Mouse (Mus musculus) kidney, embryonic 16.5 days (tissue): ENCODE results near the gene Sec31a. TPM values are rescaled to one million over a fixed set of nuclear protein-coding genes. Genes with fewer than 3 reads are reported as not detected.
"Not testable (repeated sequence)": the region's sequence is repeated elsewhere in the genome, so short reads cannot be mapped to it uniquely, and the experiment has no call there.

Source experiments
- ATAC-seq: fragments of 200-750 bp; cut with Nextera tagmentation; 2 replicates; pipeline ENCODE4 v1.8.0; 2017; ENCODE audit warnings: moderate TSS enrichment; ENCODE audit not compliant: low FRiP score, low TSS enrichment
- H3K27ac ChIP-seq: fragments of 300-500 bp; sonication (generic); 2 replicates; pipeline ENCODE4 v1.5.1; 2014; ENCODE audit warnings: low read length
- H3K27me3 ChIP-seq: fragments of 300-500 bp; sonication (generic); 2 replicates; pipeline ENCODE4 v1.6.1; 2014; ENCODE audit warnings: low read length, control low read depth, mixed read lengths; ENCODE audit not compliant: insufficient read depth
- H3K36me3 ChIP-seq: fragments of 300-500 bp; sonication (generic); 2 replicates; pipeline ENCODE4 v1.6.1; 2014; ENCODE audit warnings: low read length, control low read depth, mixed read lengths; ENCODE audit not compliant: insufficient read depth
- H3K4me1 ChIP-seq: fragments of 300-500 bp; sonication (generic); 2 replicates; pipeline ENCODE4 v1.6.1; 2014; ENCODE audit warnings: low read length, control low read depth, mixed read lengths; ENCODE audit not compliant: insufficient read depth
- H3K4me2 ChIP-seq: fragments of 300-500 bp; sonication (generic); replicated peaks from 2 replicates; pipeline ENCODE4 v1.6.1; 2014; ENCODE audit warnings: low read depth, low read length
- H3K4me3 ChIP-seq: fragments of 300-500 bp; sonication (generic); 2 replicates; pipeline ENCODE4 v1.5.1; 2014; ENCODE audit warnings: mild to moderate bottlenecking, low read length
- H3K9ac ChIP-seq: fragments of 300-500 bp; sonication (generic); replicated peaks from 2 replicates; pipeline ENCODE4 v1.6.1; 2014; ENCODE audit warnings: low read length
- H3K9me3 ChIP-seq: fragments of 300-500 bp; sonication (generic); 2 replicates; pipeline ENCODE4 v1.6.1; 2016; ENCODE audit warnings: low read length, control low read depth
- whole genome bisulfite sequencing: fragments of 180-500 bp; shearing (Covaris S2); extraction: QIAGEN DNeasy Blood & Tissue Kit; methylation state at CpG from one replicate; pipeline ENCODE4 v1.1.7; 2014; 5-methylcytosine and 5-hydroxymethylcytosine counted together
- polyA plus RNA-seq: library from polyadenylated mRNA; unstranded; fragments of >200 nt; fragmentation: Nextera tagmentation; extraction: Ambion mirVana; gene quantifications from 2 replicates; pipeline ENCODE4 v1.2.1, GENCODE M21; 2015

Sec31a gene
- polyA plus RNA-seq, 1 experiment from 2014 or later, result 174 TPM

- peaks cover 35% of the 10 kb centered on the region for H3K4me1 ChIP-seq
- H3K9me3 ChIP-seq, result no peaks in the 10 kb centered on the region
- H3K27me3 ChIP-seq, result no peaks in the 10 kb centered on the region
- peak overlapping the region; percentile 90 for H3K4me3 ChIP-seq
- peaks cover 25% of the 10 kb centered on the region for H3K36me3 ChIP-seq
- H3K27ac ChIP-seq, result peak overlapping the region; percentile 93
- peak overlapping the region; percentile 89 for H3K9ac ChIP-seq
- under 1% methylated on average over 53 of the region's 53 CpGs for WGBS
- H3K4me2 ChIP-seq, result peak overlapping the region; percentile 91
- peak; percentile 99 for ATAC-seq
These were observed 13.5 kb upstream of the Sec31a start for GRCm38 (mm10) chr5:100429344-100430075.

GRCm38 (mm10) chr5:100428734-100429343, 12.8 kb upstream of the Sec31a start:
- ATAC-seq, result peak; percentile 52
- peak overlapping the region; percentile 90 for H3K4me3 ChIP-seq
- H3K27ac ChIP-seq, result peak overlapping the region; percentile 90
- peak overlapping the region; percentile 91 for H3K4me2 ChIP-seq
- H3K27me3 ChIP-seq, result no peaks in the 10 kb centered on the region
- under 1% methylated on average over 20 of the region's 20 CpGs for WGBS
- peaks cover 31% of the 10 kb centered on the region for H3K36me3 ChIP-seq
- H3K9me3 ChIP-seq, result no peaks in the 10 kb centered on the region
- peaks cover 42% of the 10 kb centered on the region for H3K4me1 ChIP-seq
- peak overlapping the region; percentile 89 for H3K9ac ChIP-seq

DNA sequence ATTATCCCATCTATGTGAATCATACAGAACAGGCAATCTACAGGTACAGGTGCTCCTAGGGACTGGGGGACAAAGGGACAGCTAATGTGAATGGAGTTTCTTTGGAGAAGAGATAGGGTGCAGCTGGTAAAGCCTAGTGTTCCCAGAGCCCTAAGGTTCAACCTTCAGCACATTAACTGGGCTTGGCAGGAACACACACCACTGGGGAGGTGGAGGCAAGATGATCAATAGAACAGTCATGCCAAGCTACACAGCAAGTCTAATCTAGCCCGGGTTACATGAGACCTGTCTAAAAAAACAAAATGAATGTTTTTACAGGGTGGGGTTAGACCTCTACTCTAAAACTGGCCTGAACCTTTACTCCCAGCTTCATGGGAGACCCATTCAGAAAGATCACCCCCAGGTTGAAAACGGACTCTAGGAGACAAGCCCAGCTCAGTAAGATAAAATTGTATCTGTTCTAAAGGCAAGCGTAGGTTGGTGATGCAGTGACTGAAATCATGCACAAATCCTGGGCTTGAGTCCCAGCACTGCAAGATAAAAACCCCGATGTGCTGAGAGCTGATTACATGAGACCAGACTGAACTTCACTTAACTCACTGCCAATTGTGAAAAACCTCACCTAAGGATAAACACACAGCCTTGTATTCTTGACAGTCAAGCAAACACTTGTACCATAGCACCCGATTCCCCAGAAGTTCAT, 12.1 kb upstream of the Sec31a start:
- 0 out of 2 replicates have a peak overlapping the region, but pooled peaks have one; percentile 9 for H3K27ac ChIP-seq
- peak overlapping the region; percentile 90 for H3K4me3 ChIP-seq
- no peak for ATAC-seq
- 3% methylated on average over 5 of the region's 5 CpGs for WGBS
- no peaks in the 10 kb centered on the region for H3K27me3 ChIP-seq
- no peaks in the 10 kb centered on the region for H3K9me3 ChIP-seq
- H3K4me1 ChIP-seq, result peaks cover 48% of the 10 kb centered on the region
- peak overlapping the region; percentile 91 for H3K4me2 ChIP-seq
- peak overlapping the region; percentile 89 for H3K9ac ChIP-seq
- H3K36me3 ChIP-seq, result peaks cover 34% of the 10 kb centered on the region

DNA sequence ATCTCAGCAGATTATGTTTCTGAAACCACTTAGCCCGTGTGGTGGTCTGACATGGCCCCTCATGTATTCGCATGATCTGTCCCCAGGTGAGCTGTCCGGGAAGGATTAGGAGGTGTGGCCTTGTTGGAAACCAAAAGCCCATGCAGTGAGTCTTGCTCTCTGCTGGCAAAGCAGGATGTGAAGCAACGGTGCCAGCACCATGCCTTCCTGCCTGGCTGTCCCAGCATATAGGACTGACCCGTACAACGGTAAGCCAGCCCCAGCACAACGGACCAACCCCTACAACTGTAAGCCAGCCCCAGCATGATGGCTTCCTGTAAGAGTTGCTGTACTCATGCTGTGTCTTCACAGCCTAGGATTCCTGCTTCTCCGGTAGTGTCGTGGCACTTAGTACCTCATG, 11.2 kb upstream of the Sec31a start:
- Histone ChIP-seq H3K27ac (no peak overlapping the region), H3K4me2 (peak overlapping the region; percentile 91), H3K36me3 (peaks cover 40% of the 10 kb centered on the region), H3K27me3 (no peaks in the 10 kb centered on the region), H3K9ac (peak overlapping the region; percentile 89), H3K9me3 (no peaks in the 10 kb centered on the region), H3K4me3 (peak overlapping the region; percentile 90), H3K4me1 (peaks cover 55% of the 10 kb centered on the region)
- ATAC-seq, result no peak
- 38% methylated on average over 9 of the region's 9 CpGs for WGBS

DNA sequence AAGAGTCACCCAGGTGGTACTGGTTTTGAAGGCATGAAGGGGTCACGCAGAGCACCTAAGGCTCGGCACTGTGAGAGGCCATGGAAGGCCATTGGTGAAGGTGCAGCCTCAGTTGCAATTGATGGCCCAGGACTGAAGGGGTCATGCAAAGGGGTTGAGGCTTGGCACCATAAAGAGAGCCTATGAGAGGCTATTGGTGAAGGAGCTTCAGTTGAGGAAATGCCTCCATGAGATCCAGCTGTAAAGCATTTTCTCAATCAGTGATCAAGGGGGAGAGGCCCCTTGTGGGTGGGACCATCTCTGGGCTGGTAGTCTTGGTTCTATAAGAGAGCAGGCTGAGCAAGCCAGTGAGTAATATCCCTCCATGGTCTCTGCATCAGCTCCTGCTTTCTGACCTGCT, 9.8 kb upstream of the Sec31a start:
- 69% methylated on average over 2 of the region's 2 CpGs for WGBS
- not testable (repeated sequence) for ATAC-seq, H3K27ac ChIP-seq, H3K4me2 ChIP-seq, H3K9ac ChIP-seq, H3K9me3 ChIP-seq, H3K27me3 ChIP-seq, H3K4me3 ChIP-seq
- Histone ChIP-seq H3K36me3 (peaks cover 52% of the 10 kb centered on the region), H3K4me1 (peaks cover 55% of the 10 kb centered on the region)

GRCm38 (mm10) chr5:100424252-100424651, 8.2 kb upstream of the Sec31a start:
- peaks cover 68% of the 10 kb centered on the region for H3K36me3 ChIP-seq
- no peaks in the 10 kb centered on the region for H3K27me3 ChIP-seq
- no peak for ATAC-seq
- H3K9ac ChIP-seq, result peak overlapping the region; percentile 42
- H3K4me1 ChIP-seq, result peaks cover 49% of the 10 kb centered on the region
- H3K9me3 ChIP-seq, result no peaks in the 10 kb centered on the region
- peak overlapping the region; percentile 25 for H3K4me2 ChIP-seq
- peak overlapping the region; percentile 25 for H3K4me3 ChIP-seq
- WGBS, result 79% methylated on average over 3 of the region's 3 CpGs
- no peak overlapping the region for H3K27ac ChIP-seq

- Histone ChIP-seq H3K36me3 (peaks cover 74% of the 10 kb centered on the region), H3K9ac (peak overlapping the region; percentile 41; the same call in 1 of the 2 replicates), H3K4me3 (peak overlapping the region; percentile 25), H3K27ac (no peak overlapping the region), H3K9me3 (no peaks in the 10 kb centered on the region), H3K4me2 (peak overlapping the region; percentile 25), H3K27me3 (no peaks in the 10 kb centered on the region), H3K4me1 (peaks cover 49% of the 10 kb centered on the region)
- 36% methylated on average over 7 of the region's 7 CpGs for WGBS
- no peak; the same call in 1 of the 2 replicates for ATAC-seq
These were observed 7.6 kb upstream of the Sec31a start for GRCm38 (mm10) chr5:100423626-100424025.

- no peak for ATAC-seq
- Histone ChIP-seq H3K27me3 (no peaks in the 10 kb centered on the region), H3K9me3 (no peaks in the 10 kb centered on the region), H3K36me3 (peaks cover 49% of the 10 kb centered on the region), H3K4me3 (no peak overlapping the region), H3K9ac (no peak overlapping the region), H3K27ac (no peak overlapping the region), H3K4me1 (peaks cover 31% of the 10 kb centered on the region), H3K4me2 (no peak overlapping the region)
- WGBS, result 62% methylated on average over 4 of the region's 4 CpGs
These were observed 2.8 kb upstream of the Sec31a start for GRCm38 (mm10) chr5:100418861-100419260.

GRCm38 (mm10) chr5:100418077-100418476, 2.0 kb upstream of the Sec31a start:
- Histone ChIP-seq H3K27me3 (no peaks in the 10 kb centered on the region), H3K4me3 (no peak overlapping the region), H3K27ac (no peak overlapping the region), H3K4me2 (no peak overlapping the region), H3K9me3 (no peaks in the 10 kb centered on the region), H3K4me1 (peaks cover 30% of the 10 kb centered on the region), H3K9ac (no peak overlapping the region), H3K36me3 (peaks cover 46% of the 10 kb centered on the region)
- WGBS, result 77% methylated on average over 2 of the region's 2 CpGs
- no peak for ATAC-seq
